In the genomic region with DNA sequence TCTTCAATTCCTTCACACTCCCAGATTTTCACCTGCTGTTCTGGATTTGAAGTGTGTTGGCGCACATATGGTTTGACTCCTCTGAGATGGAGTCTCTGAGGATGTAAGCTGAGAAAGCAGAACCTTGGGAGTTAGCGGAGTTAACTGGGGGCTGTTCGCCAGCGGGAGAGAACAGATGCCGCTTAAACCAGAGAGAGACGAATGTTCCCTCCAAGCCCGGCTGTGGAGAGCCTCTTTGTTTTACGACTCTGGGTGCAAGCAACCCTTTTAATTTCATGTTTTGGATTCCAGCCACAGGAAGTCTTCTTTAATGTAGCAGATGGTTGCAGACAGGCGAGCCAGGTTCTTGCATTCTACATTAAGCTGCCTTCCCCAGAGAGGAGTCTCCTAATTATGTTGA, we compare ENCODE assay signal across 9 mouse cellular contexts. TPM values are rescaled to one million over a fixed set of nuclear protein-coding genes. Genes with fewer than 3 reads are reported as not detected.
DNase-seq lines count a peak whose midpoint lies in the region; ATAC-seq and TF ChIP-seq lines count a peak whose summit lies in the region.
"Had no signal": no experiment of that assay in that cellular context is flagged by ENCODE, and none has a peak within 500 bp of the region (broad histone marks: within the 10 kb centered on the region; RNA-seq: fewer than 3 reads in every experiment).

No protein-coding gene starts in this region.

- no peak for ATAC-seq in lung, postnatal 0 days
- ATAC-seq in embryonic facial prominence, embryonic 12.5 days (ENCODE audit: insufficient number of reproducible peaks, insufficient read depth, low FRiP score, low TSS enrichment) = no peak
- 0 out of 2 replicates have a peak, but pooled peaks have one; percentile 24 for ATAC-seq in hindbrain, postnatal 0 days
- no peak; the same call in 1 of the 2 replicates for ATAC-seq in limb, embryonic 12.5 days (ENCODE audit: insufficient number of reproducible peaks, insufficient read depth, low FRiP score, low TSS enrichment, low read depth)

- TF ChIP-seq CTCF in lung, postnatal 0 days (IDR thresholded peaks at IDR 0.05) = no peak
- TF ChIP-seq CTCF in hindbrain, postnatal 0 days (IDR thresholded peaks at IDR 0.05; ENCODE audit: low read depth) = no peak

- no peak overlapping the region for H3K27ac ChIP-seq in lung, postnatal 0 days (ENCODE audit: low read length)
- peak overlapping the region; percentile 72 for H3K27ac ChIP-seq in embryonic facial prominence, embryonic 12.5 days
- H3K27ac ChIP-seq in hindbrain, postnatal 0 days = peak overlapping the region; percentile 71
- peak overlapping the region; percentile 87 for H3K27ac ChIP-seq in limb, embryonic 12.5 days
- H3K27ac ChIP-seq: liver, embryonic 13.5 days had no signal

- H3K9me3 ChIP-seq in lung, postnatal 0 days (ENCODE audit: low read length) = no peaks in the 10 kb centered on the region
- H3K9me3 ChIP-seq in embryonic facial prominence, embryonic 12.5 days = no peaks in the 10 kb centered on the region
- H3K9me3 ChIP-seq in hindbrain, postnatal 0 days (ENCODE audit: low read length) = no peaks in the 10 kb centered on the region
- H3K9me3 ChIP-seq in limb, embryonic 12.5 days = no peaks in the 10 kb centered on the region
- H3K9me3 ChIP-seq: liver, embryonic 13.5 days had no signal

- no peaks in the 10 kb centered on the region for H3K36me3 ChIP-seq in lung, postnatal 0 days (ENCODE audit: insufficient read depth, low read length)
- no peaks in the 10 kb centered on the region for H3K36me3 ChIP-seq in embryonic facial prominence, embryonic 12.5 days
- H3K36me3 ChIP-seq in hindbrain, postnatal 0 days (ENCODE audit: insufficient read depth, low read length) = no peaks in the 10 kb centered on the region
- no peaks in the 10 kb centered on the region for H3K36me3 ChIP-seq in limb, embryonic 12.5 days
- H3K36me3 ChIP-seq: liver, embryonic 13.5 days had no signal

- H3K4me3 ChIP-seq in lung, postnatal 0 days (ENCODE audit: low read depth, low read length) = no peak overlapping the region
- no peak overlapping the region for H3K4me3 ChIP-seq in embryonic facial prominence, embryonic 12.5 days
- H3K4me3 ChIP-seq in hindbrain, postnatal 0 days (ENCODE audit: low read length) = no peak overlapping the region
- no peak overlapping the region for H3K4me3 ChIP-seq in limb, embryonic 12.5 days (replicated peaks)
- H3K4me3 ChIP-seq: liver, embryonic 13.5 days had no signal

- DNase-seq in lung, postnatal 0 days (ENCODE audit: low spot score) = peak; percentile 15
- no peak for DNase-seq in lung, postnatal 36 days
- DNase-seq in hindbrain, postnatal 0 days (ENCODE audit: low spot score) = peak; percentile 84
- peak; percentile 52 for DNase-seq in right cerebral cortex, postnatal 4 days
- DNase-seq in yolk sac, embryonic 10.5 days (ENCODE audit: low spot score) = no peak
- DNase-seq in urinary bladder, postnatal 14 days (ENCODE audit: low spot score) = no peak
- DNase-seq: liver, embryonic 13.5 days had no signal

- no peaks in the 10 kb centered on the region for H3K27me3 ChIP-seq in lung, postnatal 0 days (replicated peaks; ENCODE audit: insufficient read depth, low read length)
- no peaks in the 10 kb centered on the region for H3K27me3 ChIP-seq in embryonic facial prominence, embryonic 12.5 days
- no peaks in the 10 kb centered on the region for H3K27me3 ChIP-seq in hindbrain, postnatal 0 days (ENCODE audit: insufficient read depth, low read length)
- H3K27me3 ChIP-seq in limb, embryonic 12.5 days = no peaks in the 10 kb centered on the region
- H3K27me3 ChIP-seq: liver, embryonic 13.5 days had no signal

- 24% methylated on average over 9 of the region's 9 CpGs for WGBS in lung, postnatal 0 days
- WGBS in embryonic facial prominence, embryonic 12.5 days = 12% methylated on average over 9 of the region's 9 CpGs
- 11% methylated on average over 9 of the region's 9 CpGs for WGBS in hindbrain, postnatal 0 days
- 6% methylated on average over 9 of the region's 9 CpGs for WGBS in limb, embryonic 12.5 days

- no peak overlapping the region for H3K9ac ChIP-seq in lung, postnatal 0 days (replicated peaks; ENCODE audit: low read depth)
- no peak overlapping the region for H3K9ac ChIP-seq in embryonic facial prominence, embryonic 12.5 days
- peak overlapping the region; percentile 29; the same call in 1 of the 2 replicates for H3K9ac ChIP-seq in hindbrain, postnatal 0 days (replicated peaks; ENCODE audit: low read length)
- peak overlapping the region; percentile 34; the same call in 1 of the 2 replicates for H3K9ac ChIP-seq in limb, embryonic 12.5 days (replicated peaks)
- H3K9ac ChIP-seq: liver, embryonic 13.5 days had no signal

- no peak for TF ChIP-seq EP300 in lung, postnatal 0 days (IDR thresholded peaks at IDR 0.05)

- peaks cover 5% of the 10 kb centered on the region; the same call in 1 of the 2 replicates for H3K4me1 ChIP-seq in lung, postnatal 0 days (ENCODE audit: insufficient read depth, low read depth, low read length)
- peaks cover 38% of the 10 kb centered on the region for H3K4me1 ChIP-seq in embryonic facial prominence, embryonic 12.5 days
- peaks cover 16% of the 10 kb centered on the region for H3K4me1 ChIP-seq in hindbrain, postnatal 0 days (ENCODE audit: insufficient read depth, low read length)
- H3K4me1 ChIP-seq in limb, embryonic 12.5 days (replicated peaks) = peaks cover 67% of the 10 kb centered on the region

- no peak overlapping the region for H3K4me2 ChIP-seq in lung, postnatal 0 days (replicated peaks; ENCODE audit: low read depth, low read length)
- 0 out of 2 replicates have a peak overlapping the region, but pooled peaks have one; percentile 8 for H3K4me2 ChIP-seq in embryonic facial prominence, embryonic 12.5 days (replicated peaks)
- H3K4me2 ChIP-seq in hindbrain, postnatal 0 days (ENCODE audit: low read depth, low read length) = peak overlapping the region; percentile 29
- peak overlapping the region; percentile 36 for H3K4me2 ChIP-seq in limb, embryonic 12.5 days
- H3K4me2 ChIP-seq: liver, embryonic 13.5 days had no signal

RNA-seq across cellular contexts. Expression of a gene that starts 4.4 kb away (rescaled TPM):
- polyA plus RNA-seq in lung, postnatal 0 days (2015; fragmentation: Nextera tagmentation; extraction: Ambion mirVana) = 16.6 and 16.9 TPM in 2 replicates
- 46.0 and 46.3 TPM in 2 replicates for polyA plus RNA-seq in embryonic facial prominence, embryonic 12.5 days (2016; fragmentation: Nextera tagmentation; extraction: Ambion mirVana)
- 39.5 and 40.5 TPM in 2 replicates for total RNA-seq in hindbrain, postnatal 0 days (2014; rRNA removed)
- 14.2 and 17.7 TPM in 2 replicates for polyA plus RNA-seq in hindbrain, postnatal 0 days (2015; fragmentation: Nextera tagmentation; extraction: Ambion mirVana)
- 52.6 and 56.3 TPM in 2 replicates for polyA plus RNA-seq in limb, embryonic 12.5 days (2016; fragmentation: Nextera tagmentation; extraction: Ambion mirVana)

RNA-seq across cellular contexts. Expression of a gene that starts 55.2 kb away (rescaled TPM):
- 0.44 and 0.55 TPM in 2 replicates for polyA plus RNA-seq in lung, postnatal 0 days (2015; fragmentation: Nextera tagmentation; extraction: Ambion mirVana)
- 0.46 and 0.47 TPM in 2 replicates for polyA plus RNA-seq in embryonic facial prominence, embryonic 12.5 days (2016; fragmentation: Nextera tagmentation; extraction: Ambion mirVana)
- 12.4 and 15.1 TPM in 2 replicates for total RNA-seq in hindbrain, postnatal 0 days (2014; rRNA removed)
- 2.2 and 2.4 TPM in 2 replicates for polyA plus RNA-seq in hindbrain, postnatal 0 days (2015; fragmentation: Nextera tagmentation; extraction: Ambion mirVana)
- not detected in 2 replicates for polyA plus RNA-seq in limb, embryonic 12.5 days (2016; fragmentation: Nextera tagmentation; extraction: Ambion mirVana)
- polyA plus RNA-seq: liver, embryonic 13.5 days had no signal

Comparison
In these comparisons a context has a peak if more than half of its experiments do, and no peak if none do; other contexts are left out.
1. DNase-seq: peak in lung, postnatal 0 days (single experiment), hindbrain, postnatal 0 days (single experiment) and right cerebral cortex, postnatal 4 days (single experiment); none in lung, postnatal 36 days (single experiment), yolk sac, embryonic 10.5 days (single experiment) and urinary bladder, postnatal 14 days (single experiment).
2. H3K9ac ChIP-seq: peak in hindbrain, postnatal 0 days (single experiment) and limb, embryonic 12.5 days (single experiment); none in lung, postnatal 0 days (single experiment) and embryonic facial prominence, embryonic 12.5 days (single experiment).